Mouse (Mus musculus): ENCODE data around the gene Med26.

DNA sequence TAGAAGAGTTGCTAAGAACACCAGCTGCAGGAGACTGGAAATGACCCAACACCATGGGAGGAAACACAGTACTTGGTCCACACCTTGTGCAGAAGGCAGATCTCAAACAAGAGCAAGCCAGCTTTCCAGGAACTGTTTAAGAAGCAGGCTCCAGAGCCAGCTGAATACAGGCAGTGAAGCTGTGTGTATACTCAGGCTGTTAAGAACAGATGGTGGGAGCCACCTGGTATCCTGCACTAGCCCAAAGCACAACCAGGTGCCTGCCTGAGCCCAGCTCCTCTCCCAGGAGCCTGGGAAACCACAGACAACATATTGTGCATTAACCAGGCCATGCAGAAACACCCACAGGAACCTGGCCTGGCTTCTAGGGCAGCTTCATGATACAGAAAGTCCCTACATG, 43.9 kb downstream of the Med26 start:
- no peak for TF ChIP-seq POLR2A (IDR thresholded peaks at IDR 0.05; ENCODE audit: low read depth, low read length)
- no peak for TF ChIP-seq CTCF (IDR thresholded peaks at IDR 0.05; ENCODE audit: extremely low read depth, insufficient read depth, insufficient read length, insufficient replicate concordance)

All from spleen, adult 2 months (tissue).